Mouse (Mus musculus): Measurements from ENCODE around the gene Gm10639. TPM values are rescaled to one million over a fixed set of nuclear protein-coding genes. Genes with fewer than 3 reads are reported as not detected.
"Not testable (repeated sequence)": the region's sequence is repeated elsewhere in the genome, so short reads cannot be mapped to it uniquely, and the experiment has no call there.

The Gm10639 gene
- polyA plus RNA-seq, 1 experiment, result not detected

GRCm38 (mm10) chr9:78298232-78298631, 8.5 kb downstream of the Gm10639 start:
- no peaks in the 10 kb centered on the region for H3K4me1 ChIP-seq (ENCODE audit: control insufficient read depth, insufficient read depth, low read length)
- H3K27ac ChIP-seq (ENCODE audit: insufficient read depth, low read depth, low read length), result no peak overlapping the region
- WGBS, result 88% methylated on average over 1 of the region's 1 CpGs
- no peak overlapping the region for H3K4me3 ChIP-seq (ENCODE audit: insufficient read depth, low read depth, low read length)
- TF ChIP-seq POLR2A (IDR thresholded peaks at IDR 0.05; ENCODE audit: insufficient read depth, low read depth, low read length) (no peak), CTCF (IDR thresholded peaks at IDR 0.05; ENCODE audit: insufficient read depth, low read depth, low read length) (no peak)

GRCm38 (mm10) chr9:78299143-78299542, 9.4 kb downstream of the Gm10639 start:
- not testable (repeated sequence) for H3K4me1 ChIP-seq (ENCODE audit: control insufficient read depth, insufficient read depth, low read length); H3K4me3 ChIP-seq (ENCODE audit: insufficient read depth, low read depth, low read length); H3K27ac ChIP-seq (ENCODE audit: insufficient read depth, low read depth, low read length)
- 78% methylated on average over 1 of the region's 1 CpGs for WGBS

DNA sequence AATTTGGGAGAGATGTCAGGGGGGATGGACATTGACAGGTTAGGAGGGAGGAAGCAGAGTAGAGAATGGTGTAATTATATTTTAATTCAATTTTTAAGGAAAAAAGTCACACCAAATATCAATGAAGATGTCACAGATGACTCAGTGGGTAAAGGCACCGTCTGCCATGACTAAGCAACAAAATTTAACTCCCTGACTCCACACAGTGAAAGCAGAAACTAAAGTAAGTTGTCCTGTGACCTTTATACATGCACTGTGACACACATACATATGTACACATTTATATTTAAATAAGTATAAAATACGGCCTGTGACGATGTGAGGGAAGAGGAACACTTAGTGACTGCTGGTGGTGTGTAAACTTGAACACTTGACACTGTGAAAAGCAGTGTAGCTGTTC, 18.4 kb downstream of the Gm10639 start:
- H3K27ac ChIP-seq (ENCODE audit: insufficient read depth, low read depth, low read length); H3K4me3 ChIP-seq (ENCODE audit: insufficient read depth, low read depth, low read length); H3K4me1 ChIP-seq (ENCODE audit: control insufficient read depth, insufficient read depth, low read length): not testable (repeated sequence)
- 87% methylated on average over 3 of the region's 3 CpGs for WGBS

DNA sequence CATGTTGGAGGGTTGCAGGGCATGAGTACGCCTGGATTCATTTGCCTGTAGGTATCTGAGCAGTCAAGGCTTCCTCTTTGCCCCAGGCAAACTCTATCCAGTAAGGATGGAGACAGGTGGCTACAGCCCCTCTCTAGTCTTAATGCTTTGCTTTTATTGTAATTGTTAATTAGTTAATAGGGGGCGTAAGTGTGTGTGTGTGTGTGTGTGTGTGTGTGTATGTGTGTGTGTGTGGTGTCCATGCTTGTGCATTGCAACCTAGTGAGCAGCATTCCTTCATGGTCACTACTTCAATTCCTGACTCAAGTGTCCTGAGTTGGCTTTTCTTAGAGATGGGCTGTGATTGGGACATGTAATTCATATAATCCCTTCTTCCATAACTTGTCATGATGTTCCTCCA, 25.0 kb downstream of the Gm10639 start, which contains the start of gene Omt2a:
Gene Omt2a (minus strand): TSS at position 101 of the 400 bp plus-strand sequence.
- no peak for TF ChIP-seq POLR2A (IDR thresholded peaks at IDR 0.05; ENCODE audit: insufficient read depth, low read depth, low read length)
- TF ChIP-seq CTCF (IDR thresholded peaks at IDR 0.05; ENCODE audit: insufficient read depth, low read depth, low read length), result no peak
- 85% methylated on average over 2 of the region's 2 CpGs for WGBS
- Histone ChIP-seq H3K4me1 (ENCODE audit: control insufficient read depth, insufficient read depth, low read length) (no peaks in the 10 kb centered on the region), H3K4me3 (ENCODE audit: insufficient read depth, low read depth, low read length) (no peak within 1 kb of the TSS), H3K27ac (ENCODE audit: insufficient read depth, low read depth, low read length) (no peak within 1 kb of the TSS)

- TF ChIP-seq POLR2A (IDR thresholded peaks at IDR 0.05; ENCODE audit: insufficient read depth, low read depth, low read length) (no peak), CTCF (IDR thresholded peaks at IDR 0.05; ENCODE audit: insufficient read depth, low read depth, low read length) (no peak)
- WGBS, result 29% methylated on average over 1 of the region's 1 CpGs
- Histone ChIP-seq H3K27ac (ENCODE audit: insufficient read depth, low read depth, low read length) (no peak overlapping the region), H3K4me1 (ENCODE audit: control insufficient read depth, insufficient read depth, low read length) (no peaks in the 10 kb centered on the region), H3K4me3 (ENCODE audit: insufficient read depth, low read depth, low read length) (no peak overlapping the region)
Observed at GRCm38 (mm10) chr9:78319499-78319898, 29.8 kb downstream of the Gm10639 start.

DNA sequence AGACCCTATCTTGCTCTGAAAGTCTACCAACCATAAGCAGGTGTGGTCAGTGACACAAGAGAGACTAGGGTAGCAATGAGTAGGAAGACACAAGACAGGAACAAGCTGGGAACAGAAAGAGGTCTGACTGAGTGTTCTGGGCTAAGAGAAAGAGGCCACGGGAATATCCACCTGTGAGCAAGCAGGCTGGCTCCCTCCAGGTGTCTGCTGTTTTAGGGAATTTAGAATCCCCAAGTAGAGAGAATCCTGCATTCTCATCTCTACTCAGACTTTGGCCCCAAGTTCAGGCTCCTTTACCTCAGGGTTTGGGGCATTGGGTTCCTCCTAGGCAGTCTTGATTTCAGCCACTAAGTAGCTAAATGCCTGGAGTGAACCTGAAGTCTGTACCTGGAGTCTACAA, 37.6 kb downstream of the Gm10639 start, which contains the start of gene Omt2b:
Gene Omt2b (plus strand): TSS at position 301 of the 400 bp plus-strand sequence.
- 92% methylated on average over 1 of the region's 1 CpGs for WGBS
- H3K27ac ChIP-seq (ENCODE audit: insufficient read depth, low read depth, low read length), result not testable (repeated sequence)

DNA sequence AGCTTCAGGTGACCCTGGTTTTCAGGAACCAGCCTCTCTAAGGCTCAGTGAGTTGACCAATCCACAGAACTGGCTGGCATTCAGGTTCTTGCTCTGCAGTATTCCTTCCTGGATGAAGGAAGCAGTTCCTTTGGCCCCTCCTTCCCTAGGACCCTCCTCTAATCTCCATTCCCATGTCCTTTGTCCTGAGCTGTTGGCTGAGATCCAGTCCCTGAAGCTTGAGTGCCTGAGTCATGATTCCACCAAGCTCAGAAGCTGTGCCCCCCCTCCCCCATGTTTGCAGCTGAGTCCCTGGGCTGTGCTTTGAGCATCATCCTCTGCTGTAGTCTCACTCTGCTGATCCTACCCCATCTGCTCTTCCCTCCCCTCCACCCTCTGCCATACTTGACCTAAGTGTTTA, 47.3 kb downstream of the Gm10639 start:
- H3K27ac ChIP-seq (ENCODE audit: insufficient read depth, low read depth, low read length); H3K4me1 ChIP-seq (ENCODE audit: control insufficient read depth, insufficient read depth, low read length); H3K4me3 ChIP-seq (ENCODE audit: insufficient read depth, low read depth, low read length): not testable (repeated sequence)

More for the DNA sequence above, 37.6 kb downstream of the Gm10639 start, which contains the start of gene Omt2b:
- not testable (repeated sequence) for H3K4me1 ChIP-seq (ENCODE audit: control insufficient read depth, insufficient read depth, low read length); H3K4me3 ChIP-seq (ENCODE audit: insufficient read depth, low read depth, low read length)

DNA sequence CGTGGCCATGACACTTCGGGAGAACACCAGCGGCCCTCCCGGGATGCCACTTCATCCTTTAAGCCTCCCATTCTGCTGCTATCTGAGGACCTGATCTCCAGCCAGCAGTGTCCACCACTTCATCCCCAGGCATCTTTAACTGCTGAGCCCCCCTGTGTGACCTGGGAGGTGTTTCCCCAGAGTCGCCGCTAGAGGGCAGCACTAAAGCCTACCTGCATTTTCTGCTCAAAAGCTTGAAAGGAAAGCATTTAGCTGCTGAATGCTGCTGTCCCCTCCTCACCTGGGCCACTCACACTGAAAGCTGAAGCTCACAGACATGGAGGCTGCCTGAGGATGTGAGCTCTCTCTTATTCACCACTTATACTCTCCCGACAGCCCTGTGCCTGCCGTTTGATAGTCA, 50.6 kb downstream of the Gm10639 start:
- not testable (repeated sequence) for H3K4me1 ChIP-seq (ENCODE audit: control insufficient read depth, insufficient read depth, low read length); H3K27ac ChIP-seq (ENCODE audit: insufficient read depth, low read depth, low read length); H3K4me3 ChIP-seq (ENCODE audit: insufficient read depth, low read depth, low read length)
- WGBS, result 10% methylated on average over 8 of the region's 8 CpGs
- TF ChIP-seq CTCF (IDR thresholded peaks at IDR 0.05; ENCODE audit: insufficient read depth, low read depth, low read length), result peak; percentile 60; the same call in 1 of the 2 replicates

- WGBS, result 95% methylated on average over 4 of the region's 4 CpGs
- H3K4me3 ChIP-seq (ENCODE audit: insufficient read depth, low read depth, low read length); H3K4me1 ChIP-seq (ENCODE audit: control insufficient read depth, insufficient read depth, low read length); H3K27ac ChIP-seq (ENCODE audit: insufficient read depth, low read depth, low read length): not testable (repeated sequence)
Observed at GRCm38 (mm10) chr9:78342494-78342893, 52.8 kb downstream of the Gm10639 start.

GRCm38 (mm10) chr9:78343055-78343454, 53.3 kb downstream of the Gm10639 start:
- 90% methylated on average over 9 of the region's 9 CpGs for WGBS
- H3K27ac ChIP-seq (ENCODE audit: insufficient read depth, low read depth, low read length); H3K4me1 ChIP-seq (ENCODE audit: control insufficient read depth, insufficient read depth, low read length): not testable (repeated sequence)

GRCm38 (mm10) chr9:78345235-78345634, 55.5 kb downstream of the Gm10639 start:
- WGBS, result 60% methylated on average over 4 of the region's 4 CpGs
- H3K4me3 ChIP-seq (ENCODE audit: insufficient read depth, low read depth, low read length); H3K4me1 ChIP-seq (ENCODE audit: control insufficient read depth, insufficient read depth, low read length); H3K27ac ChIP-seq (ENCODE audit: insufficient read depth, low read depth, low read length): not testable (repeated sequence)

More at GRCm38 (mm10) chr9:78343055-78343454, 53.3 kb downstream of the Gm10639 start:
- not testable (repeated sequence) for H3K4me3 ChIP-seq (ENCODE audit: insufficient read depth, low read depth, low read length)
